Mouse (Mus musculus) midbrain, embryonic 11.5 days (tissue): ENCODE data around the gene Zfp110. TPM values are rescaled to one million over a fixed set of nuclear protein-coding genes. Genes with fewer than 3 reads are reported as not detected.
"Not testable (repeated sequence)": the region's sequence is repeated elsewhere in the genome, so short reads cannot be mapped to it uniquely, and the experiment has no call there.

ENCODE experiments used
- ATAC-seq: fragments of 200-750 bp; cut with Nextera tagmentation; 2 replicates; pipeline ENCODE4 v1.8.0; 2017; ENCODE audit warnings: moderate TSS enrichment, moderate library complexity; ENCODE audit not compliant: low FRiP score
- DNase-seq: peaks from one replicate; pipeline ENCODE4 v3.0.0; 2015; ENCODE audit warnings: low spot score; ENCODE audit errors: missing footprints
- H3K27ac ChIP-seq: fragments of 300-500 bp; sonication (generic); 2 replicates; pipeline ENCODE4 v1.5.1; 2014; ENCODE audit warnings: low read depth, low read length
- H3K27me3 ChIP-seq: fragments of 300-500 bp; sonication (generic); 2 replicates; pipeline ENCODE4 v1.6.1; 2014; ENCODE audit warnings: mild to moderate bottlenecking, low read length, moderate library complexity, mixed read lengths; ENCODE audit not compliant: control insufficient read depth, insufficient read depth
- H3K36me3 ChIP-seq: fragments of 300-500 bp; sonication (generic); 2 replicates; pipeline ENCODE4 v1.6.1; 2014; ENCODE audit warnings: mild to moderate bottlenecking, low read length, moderate library complexity, mixed read lengths; ENCODE audit not compliant: control insufficient read depth, insufficient read depth
- H3K4me1 ChIP-seq: fragments of 300-500 bp; sonication (generic); 2 replicates; pipeline ENCODE4 v1.6.1; 2014; ENCODE audit warnings: low read length; ENCODE audit not compliant: control insufficient read depth, insufficient read depth
- H3K4me2 ChIP-seq: fragments of 300-500 bp; sonication (generic); 2 replicates; pipeline ENCODE4 v1.6.1; 2014; ENCODE audit warnings: mild to moderate bottlenecking, moderate library complexity
- H3K4me3 ChIP-seq: fragments of 300-500 bp; sonication (generic); 2 replicates; pipeline ENCODE4 v1.5.1; 2014; ENCODE audit warnings: low read depth, low read length
- H3K9ac ChIP-seq: fragments of 300-500 bp; sonication (generic); 2 replicates; pipeline ENCODE4 v1.6.1; 2014; ENCODE audit warnings: low read length
- H3K9me3 ChIP-seq: fragments of 300-500 bp; sonication (generic); 2 replicates; pipeline ENCODE4 v1.6.1; 2016; ENCODE audit warnings: low read length; ENCODE audit not compliant: control insufficient read depth
- WGBS: fragments of 180-500 bp; shearing (Covaris S2); extraction: QIAGEN DNeasy Blood & Tissue Kit; methylation state at CpG from one replicate; pipeline ENCODE4 v1.1.7; 2014; 5-methylcytosine and 5-hydroxymethylcytosine counted together
- polyA plus RNA-seq: library from polyadenylated mRNA; unstranded; fragments of >200 nt; fragmentation: Nextera tagmentation; extraction: Ambion mirVana; gene quantifications from 2 replicates; pipeline ENCODE4 v1.2.1, GENCODE M21; 2014

Gene Zfp110
- 28.9 and 32.3 TPM in 2 replicates for polyA plus RNA-seq

DNA sequence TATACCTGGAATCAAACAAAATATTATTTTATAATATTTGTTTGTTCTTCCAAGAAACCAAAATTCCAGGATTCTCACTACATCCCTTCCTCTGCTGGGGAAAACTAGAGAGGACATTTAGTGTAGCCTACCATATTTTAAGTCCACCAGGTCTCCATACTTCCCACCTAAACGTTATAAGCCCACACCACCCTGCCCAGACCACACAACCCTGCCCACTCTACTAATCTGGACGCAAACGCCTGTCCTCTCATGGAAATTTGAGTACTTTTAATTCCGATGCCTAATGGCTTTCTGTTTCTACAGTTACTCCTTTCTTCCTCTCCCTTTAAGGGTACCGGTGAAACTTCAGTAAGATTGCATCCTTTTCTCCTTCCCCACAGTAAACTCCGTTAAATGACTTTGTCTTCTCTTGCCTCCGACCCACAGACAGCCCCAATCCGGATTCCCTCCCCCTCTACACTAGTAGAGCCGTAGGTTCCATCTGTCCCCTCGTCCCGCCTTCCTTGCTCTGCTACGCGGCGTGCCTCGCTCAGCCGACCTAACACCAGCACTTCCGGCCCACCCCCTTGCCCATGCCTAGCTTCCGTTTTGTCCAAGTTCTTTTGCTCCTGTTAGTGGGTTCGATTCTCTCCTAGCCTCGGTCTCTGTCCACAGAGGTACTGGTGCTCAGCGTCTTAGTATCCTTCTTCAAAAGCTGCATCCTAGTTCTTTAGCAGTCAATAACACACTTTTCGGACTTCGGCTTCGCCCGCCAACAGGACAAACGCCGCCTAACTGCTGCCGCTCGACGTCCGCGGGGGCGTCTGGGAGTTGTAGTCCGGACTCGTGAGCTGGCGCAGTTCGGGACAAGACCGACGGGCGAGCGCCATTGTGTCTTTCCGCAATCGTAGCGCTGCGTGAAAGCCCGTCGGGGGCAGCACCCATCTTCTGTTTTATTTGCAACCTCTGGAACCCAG is at the start of gene Zfp110:
Zfp110 (plus strand) TSS at position 600 of the 959 bp plus-strand sequence.
- 4% methylated on average over 47 of the region's 47 CpGs for WGBS
- Histone ChIP-seq H3K27me3 (no peaks in the 10 kb centered on the region), H3K4me3 (peak within 1 kb of the TSS; percentile 47), H3K9me3 (peaks cover 12% of the 10 kb centered on the region), H3K9ac (peak within 1 kb of the TSS; percentile 64), H3K4me2 (peak within 1 kb of the TSS; percentile 37), H3K27ac (no peak within 1 kb of the TSS), H3K4me1 (no peaks in the 10 kb centered on the region), H3K36me3 (peaks cover 27% of the 10 kb centered on the region)
- DNase-seq (peak; percentile 98), ATAC-seq (peak; percentile 97)

DNA sequence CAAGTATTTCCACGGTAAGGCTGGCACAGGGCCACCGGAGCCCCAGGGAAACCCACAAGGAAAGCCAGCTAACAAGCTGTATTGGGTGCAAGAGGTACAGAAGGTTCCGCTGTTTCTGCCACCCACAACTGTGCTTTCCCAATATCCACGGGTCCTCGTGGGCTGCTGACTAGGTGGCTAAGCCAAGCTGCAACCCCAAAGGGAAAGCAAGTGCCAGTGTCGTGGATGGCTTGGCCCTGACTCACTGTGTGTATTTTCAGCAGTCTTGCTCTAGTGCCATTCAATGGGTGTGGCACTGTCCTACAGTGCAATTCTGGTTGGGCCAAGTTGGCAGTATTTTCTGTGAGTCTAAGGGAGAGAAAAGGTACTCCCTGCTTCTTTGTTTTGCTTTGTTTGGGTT is 47.2 kb upstream of the Zfp110 start:
- H3K27ac ChIP-seq, result no peak overlapping the region
- no peak overlapping the region for H3K4me3 ChIP-seq
- ATAC-seq (no peak), DNase-seq (no peak)
- 0 out of 2 replicates have a peak, but pooled peaks cover 2% of the 10 kb centered on the region for H3K4me1 ChIP-seq
- no peak overlapping the region for H3K4me2 ChIP-seq
- 78% methylated on average over 6 of the region's 6 CpGs for WGBS
- H3K9me3 ChIP-seq, result no peaks in the 10 kb centered on the region
- no peak overlapping the region for H3K9ac ChIP-seq
- H3K36me3 ChIP-seq, result no peaks in the 10 kb centered on the region
- no peaks in the 10 kb centered on the region for H3K27me3 ChIP-seq

DNA sequence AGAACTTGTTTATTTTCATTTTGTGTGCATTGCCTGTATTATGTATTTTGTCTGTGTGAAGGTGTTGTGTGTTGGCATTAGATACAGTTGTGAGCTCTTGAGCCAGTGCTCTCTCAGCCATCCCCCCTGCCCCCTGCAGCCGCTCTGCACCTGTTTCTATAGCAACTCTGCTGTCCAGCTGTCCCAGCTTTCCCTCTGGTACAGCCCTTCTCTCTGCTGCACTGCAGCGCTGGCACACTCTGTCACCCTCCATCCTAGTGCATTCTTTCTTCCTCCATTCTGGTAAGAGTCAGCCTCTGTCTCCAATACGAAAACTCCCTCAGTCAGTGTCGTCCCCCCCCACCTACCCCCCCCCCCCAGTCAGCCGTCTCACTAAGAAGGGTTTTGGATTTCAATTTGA is 46.5 kb upstream of the Zfp110 start:
- DNase-seq, result peak; percentile 75
- no peak overlapping the region for H3K4me3 ChIP-seq

DNA sequence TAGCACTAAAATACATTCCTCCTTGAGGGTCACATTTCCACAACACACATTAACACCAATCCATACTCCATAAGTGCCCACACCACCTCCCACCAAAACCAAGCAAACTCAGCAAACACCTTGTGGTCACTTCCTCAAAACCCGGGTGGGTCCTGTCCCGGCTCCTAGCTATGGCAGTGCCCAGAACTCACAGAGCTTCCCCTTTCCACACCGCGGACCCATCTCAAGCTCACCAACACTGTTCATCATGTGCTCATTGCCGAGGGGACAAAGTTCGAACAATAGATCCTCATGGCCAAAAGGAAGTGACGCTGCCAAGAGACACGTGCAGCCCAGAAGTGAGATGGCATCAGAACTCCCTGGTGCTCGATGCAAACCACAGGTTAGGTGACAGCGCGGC is 41.9 kb upstream of the Zfp110 start:
- H3K9ac ChIP-seq, ATAC-seq, DNase-seq, H3K4me3 ChIP-seq, H3K4me1 ChIP-seq, H3K4me2 ChIP-seq, H3K27me3 ChIP-seq, H3K36me3 ChIP-seq, H3K27ac ChIP-seq: not testable (repeated sequence)
- peaks cover 11% of the 10 kb centered on the region; the same call in 1 of the 2 replicates for H3K9me3 ChIP-seq
- 86% methylated on average over 11 of the region's 11 CpGs for WGBS

More for the DNA sequence above, 46.5 kb upstream of the Zfp110 start:
- Histone ChIP-seq H3K4me1 (0 out of 2 replicates have a peak, but pooled peaks cover 2% of the 10 kb centered on the region), H3K27ac (no peak overlapping the region), H3K4me2 (no peak overlapping the region), H3K9me3 (no peaks in the 10 kb centered on the region), H3K27me3 (no peaks in the 10 kb centered on the region), H3K9ac (no peak overlapping the region), H3K36me3 (no peaks in the 10 kb centered on the region)
- 34% methylated on average over 5 of the region's 5 CpGs for WGBS
- peak; percentile 87 for ATAC-seq

DNA sequence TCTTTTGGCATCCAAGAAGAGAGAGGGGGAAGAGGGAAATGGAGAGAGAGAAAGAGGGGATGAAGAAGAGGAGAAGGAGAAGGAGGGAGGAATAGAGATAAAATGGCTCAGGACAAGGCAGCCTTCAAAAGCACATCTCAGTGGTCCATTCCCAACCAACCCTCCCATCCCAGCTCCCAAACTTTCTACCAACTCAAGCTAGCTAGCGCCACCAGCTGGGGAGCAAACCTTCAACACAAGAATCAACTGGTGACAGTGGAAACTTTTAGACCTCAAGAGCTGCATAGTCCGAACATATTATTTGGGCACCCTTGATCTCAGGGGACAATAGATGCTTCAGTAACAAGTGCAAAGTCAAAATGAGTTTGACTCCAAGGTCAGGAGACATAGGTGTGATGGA is 36.6 kb upstream of the Zfp110 start:
- no peak for ATAC-seq

DNA sequence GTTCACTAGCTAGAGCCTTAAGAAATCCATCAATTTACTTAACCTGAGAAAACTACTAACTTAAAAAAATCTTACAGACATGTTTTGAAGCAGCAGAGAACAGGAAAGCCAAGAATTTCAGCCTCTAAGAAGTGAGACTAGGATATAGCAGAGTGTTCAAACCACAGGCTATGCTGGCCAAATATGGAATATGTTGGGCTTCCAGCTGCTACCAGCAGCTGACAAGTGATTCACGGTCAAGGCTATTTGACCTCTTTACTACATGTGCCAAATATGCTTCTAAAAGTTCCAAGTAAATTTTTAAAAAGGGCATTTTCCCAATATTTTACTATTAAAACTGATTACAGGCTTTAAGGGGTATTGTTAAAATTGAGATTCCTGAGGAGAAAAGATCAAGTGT is 35.0 kb upstream of the Zfp110 start:
- Histone ChIP-seq H3K9ac (no peak overlapping the region), H3K4me2 (no peak overlapping the region), H3K36me3 (no peaks in the 10 kb centered on the region), H3K4me3 (no peak overlapping the region), H3K9me3 (peaks cover 11% of the 10 kb centered on the region; the same call in 1 of the 2 replicates), H3K27me3 (no peaks in the 10 kb centered on the region), H3K27ac (no peak overlapping the region), H3K4me1 (peaks cover 5% of the 10 kb centered on the region; the same call in 1 of the 2 replicates)
- 82% methylated on average over 1 of the region's 1 CpGs for WGBS
- no peak for ATAC-seq
- DNase-seq, result no peak

More for the DNA sequence above, 36.6 kb upstream of the Zfp110 start:
- Histone ChIP-seq H3K4me2 (no peak overlapping the region), H3K27me3 (no peaks in the 10 kb centered on the region), H3K36me3 (no peaks in the 10 kb centered on the region), H3K9ac (no peak overlapping the region), H3K4me3 (no peak overlapping the region), H3K4me1 (peaks cover 1% of the 10 kb centered on the region; the same call in 1 of the 2 replicates), H3K27ac (no peak overlapping the region), H3K9me3 (peaks cover 11% of the 10 kb centered on the region; the same call in 1 of the 2 replicates)
- WGBS, result 75% methylated on average over 2 of the region's 2 CpGs
- DNase-seq, result no peak

DNA sequence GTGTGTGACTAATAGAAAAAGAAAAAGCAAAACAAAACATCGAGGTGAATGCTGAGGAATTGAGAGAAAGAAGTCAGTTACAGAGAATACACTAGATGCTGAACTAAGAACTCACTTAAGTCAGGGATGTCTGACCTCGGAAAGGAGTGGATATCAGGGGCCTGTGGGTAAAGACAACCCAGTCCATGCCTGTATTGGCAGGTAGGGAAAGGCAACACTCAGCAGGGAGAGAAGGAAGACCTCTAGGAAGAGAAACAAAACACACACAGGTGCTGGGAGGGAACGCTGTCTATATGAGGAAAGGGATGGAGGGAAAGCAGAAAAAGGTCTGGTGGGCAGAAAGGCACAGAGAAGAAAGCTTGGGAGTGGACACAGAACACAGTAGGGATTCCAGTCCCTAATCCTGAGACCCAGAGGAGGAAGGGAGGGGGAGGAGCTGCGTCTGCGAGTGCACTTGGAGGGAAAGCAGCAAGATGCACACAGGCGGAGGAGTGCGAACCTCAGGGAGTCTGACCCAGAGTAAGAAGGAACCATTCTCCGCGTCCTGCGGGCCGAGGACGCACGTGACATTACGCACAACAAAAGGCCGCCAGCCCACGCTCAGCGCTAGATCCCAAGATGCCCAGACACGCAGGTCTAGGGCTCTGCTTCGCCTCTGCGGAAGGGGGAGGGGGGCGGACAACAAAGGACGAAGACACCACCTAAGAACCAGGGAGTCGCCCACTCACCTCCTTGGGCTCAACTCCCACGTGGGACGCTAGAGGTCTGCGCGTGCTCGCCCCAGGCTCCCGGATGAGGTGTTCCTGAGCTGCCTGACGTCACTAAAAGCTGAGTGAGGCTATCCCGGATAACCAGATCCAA is 31.5 kb upstream of the Zfp110 start, which contains the start of gene Zscan18:
Zscan18 (minus strand) TSS at position 770 of the 861 bp plus-strand sequence.
- H3K4me1 ChIP-seq, result peaks cover 5% of the 10 kb centered on the region; the same call in 1 of the 2 replicates
- no peaks in the 10 kb centered on the region for H3K27me3 ChIP-seq
- 5% methylated on average over 31 of the region's 31 CpGs for WGBS
- peak within 1 kb of the TSS; percentile 83 for H3K9ac ChIP-seq
- peak; percentile 98 for DNase-seq
- peak within 1 kb of the TSS; percentile 62 for H3K4me2 ChIP-seq
- H3K9me3 ChIP-seq, result no peaks in the 10 kb centered on the region; the same call in 1 of the 2 replicates
- H3K36me3 ChIP-seq, result peaks cover 5% of the 10 kb centered on the region
- H3K4me3 ChIP-seq, result peak within 1 kb of the TSS; percentile 46
- peak within 1 kb of the TSS; percentile 50; the same call in 1 of the 2 replicates for H3K27ac ChIP-seq
- ATAC-seq, result peak; percentile 97

DNA sequence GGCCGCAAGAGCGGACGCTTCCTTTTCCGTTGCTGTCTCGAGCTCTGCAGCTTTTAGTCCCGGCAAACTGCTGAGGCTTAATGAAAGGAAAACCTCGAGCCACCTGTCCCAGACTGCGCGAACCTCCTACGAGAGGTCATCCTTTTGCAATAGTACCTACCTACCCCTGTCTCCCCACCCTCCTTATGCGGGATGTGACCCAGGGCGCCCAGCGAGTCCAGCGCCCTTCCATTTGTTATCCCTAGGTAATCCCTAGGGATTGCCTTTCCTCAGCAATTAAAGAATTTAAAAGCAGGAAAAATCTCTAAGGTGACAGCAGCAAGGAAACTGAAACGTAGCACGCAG is 30.9 kb upstream of the Zfp110 start:
- H3K27ac ChIP-seq, result 0 out of 2 replicates have a peak overlapping the region, but pooled peaks have one; percentile 50

More for the DNA sequence above, 30.9 kb upstream of the Zfp110 start:
- 2% methylated on average over 16 of the region's 16 CpGs for WGBS
- peak overlapping the region; percentile 83 for H3K9ac ChIP-seq
- H3K36me3 ChIP-seq, result peaks cover 10% of the 10 kb centered on the region
- H3K4me3 ChIP-seq, result peak overlapping the region; percentile 46
- DNase-seq (no peak), ATAC-seq (peak; percentile 83; the same call in 1 of the 2 replicates)
- H3K4me1 ChIP-seq, result peaks cover 5% of the 10 kb centered on the region; the same call in 1 of the 2 replicates
- H3K9me3 ChIP-seq, result no peaks in the 10 kb centered on the region; the same call in 1 of the 2 replicates
- H3K27me3 ChIP-seq, result no peaks in the 10 kb centered on the region
- H3K4me2 ChIP-seq, result peak overlapping the region; percentile 62
